Mouse (Mus musculus): Measurements from ENCODE around the gene Gm7579. TPM values are rescaled to one million over a fixed set of nuclear protein-coding genes. Genes with fewer than 3 reads are reported as not detected.
"Not testable (repeated sequence)": the region's sequence is repeated elsewhere in the genome, so short reads cannot be mapped to it uniquely, and the experiment has no call there.

Gene Gm7579
- polyA plus RNA-seq (2016; fragmentation: Nextera tagmentation; extraction: Ambion mirVana), result not detected in 2 replicates

DNA sequence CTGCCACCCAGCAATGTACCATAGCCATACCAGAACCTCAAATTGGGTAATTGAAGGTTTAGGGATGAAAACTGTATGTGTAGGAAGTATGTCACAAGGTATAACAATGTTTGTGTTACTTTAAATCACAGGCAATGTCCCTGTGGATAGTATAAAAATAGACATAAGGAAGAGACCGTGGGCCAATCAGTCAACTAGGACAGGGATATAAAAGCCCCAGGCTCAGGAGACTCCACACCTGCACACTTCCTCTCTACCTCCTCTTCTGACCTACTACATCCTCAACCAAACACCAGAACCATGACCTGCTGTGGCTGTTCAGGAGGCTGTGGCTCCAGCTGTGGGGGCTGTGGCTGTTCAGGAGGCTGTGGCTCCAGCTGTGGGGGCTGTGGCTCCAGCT lies at the start of gene Gm7579:
Gene Gm7579, plus strand, starts transcription at position 301 of the 400 bp plus-strand sequence.
- no peak within 1 kb of the TSS for H3K9ac ChIP-seq
- H3K9me3 ChIP-seq (replicated peaks), result no peaks in the 10 kb centered on the region
- no peaks in the 10 kb centered on the region for H3K36me3 ChIP-seq
- H3K27me3 ChIP-seq, result no peaks in the 10 kb centered on the region
- no peak within 1 kb of the TSS for H3K4me2 ChIP-seq (replicated peaks)
- no peaks in the 10 kb centered on the region for H3K4me1 ChIP-seq
- H3K4me3 ChIP-seq, result no peak within 1 kb of the TSS
- no peak for ATAC-seq (ENCODE audit: low FRiP score)
- H3K27ac ChIP-seq, result no peak within 1 kb of the TSS
- WGBS, result 80% methylated on average over 1 of the region's 1 CpGs

GRCm38 (mm10) chr7:142165639-142166038 lies 46.0 kb upstream of the Gm7579 start, which contains the start of gene Gm4553:
Gm4553 (minus strand) TSS chr7:142165739.
- H3K9me3 ChIP-seq (replicated peaks); H3K4me2 ChIP-seq (replicated peaks); H3K4me3 ChIP-seq; H3K27me3 ChIP-seq; H3K27ac ChIP-seq; H3K4me1 ChIP-seq; ATAC-seq (ENCODE audit: low FRiP score); H3K36me3 ChIP-seq; H3K9ac ChIP-seq: not testable (repeated sequence)

GRCm38 (mm10) chr7:142169836-142170235 lies 41.8 kb upstream of the Gm7579 start:
- WGBS, result 45% methylated on average over 3 of the region's 3 CpGs
- H3K4me2 ChIP-seq (replicated peaks), result no peak overlapping the region

DNA sequence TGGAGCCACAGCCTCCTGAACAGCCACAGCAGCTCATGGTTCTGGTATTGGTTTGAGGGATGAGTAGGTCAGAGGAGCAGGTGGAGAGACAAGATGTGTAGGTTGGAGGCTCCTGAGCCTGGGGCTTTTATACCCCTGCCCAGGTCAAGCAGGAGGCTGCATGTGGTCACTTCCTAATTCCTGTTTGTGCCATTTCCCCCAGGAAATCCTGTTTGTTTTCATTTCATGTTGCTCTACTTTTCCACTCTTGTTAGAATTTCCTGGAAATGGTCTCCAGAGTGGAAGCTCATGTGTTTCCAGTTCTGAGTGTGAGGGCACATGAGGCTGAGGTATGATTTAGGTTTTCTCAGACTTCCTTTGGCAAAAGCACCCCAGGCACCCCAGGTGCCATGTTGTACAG lies 35.8 kb upstream of the Gm7579 start, which contains the start of gene Krtap5-2:
Gene Krtap5-2, minus strand, starts transcription at position 101 of the 400 bp plus-strand sequence.
- not testable (repeated sequence) for H3K36me3 ChIP-seq; H3K4me2 ChIP-seq (replicated peaks); H3K4me1 ChIP-seq; H3K9me3 ChIP-seq (replicated peaks); ATAC-seq (ENCODE audit: low FRiP score); H3K27ac ChIP-seq; H3K4me3 ChIP-seq; H3K27me3 ChIP-seq; H3K9ac ChIP-seq

More at GRCm38 (mm10) chr7:142169836-142170235, 41.8 kb upstream of the Gm7579 start:
- Histone ChIP-seq H3K9ac (no peak overlapping the region), H3K9me3 (replicated peaks) (no peaks in the 10 kb centered on the region), H3K27me3 (no peaks in the 10 kb centered on the region), H3K27ac (no peak overlapping the region), H3K4me1 (no peaks in the 10 kb centered on the region), H3K4me3 (no peak overlapping the region), H3K36me3 (no peaks in the 10 kb centered on the region)
- ATAC-seq (ENCODE audit: low FRiP score), result no peak

- ATAC-seq (ENCODE audit: low FRiP score), result no peak
- Histone ChIP-seq H3K4me2 (replicated peaks) (no peak overlapping the region), H3K4me3 (no peak overlapping the region), H3K27ac (no peak overlapping the region), H3K36me3 (no peaks in the 10 kb centered on the region), H3K9ac (no peak overlapping the region), H3K4me1 (no peaks in the 10 kb centered on the region), H3K9me3 (replicated peaks) (no peaks in the 10 kb centered on the region), H3K27me3 (no peaks in the 10 kb centered on the region)
- WGBS, result 86% methylated on average over 1 of the region's 1 CpGs
These were observed 33.0 kb upstream of the Gm7579 start for GRCm38 (mm10) chr7:142178685-142179084.

DNA sequence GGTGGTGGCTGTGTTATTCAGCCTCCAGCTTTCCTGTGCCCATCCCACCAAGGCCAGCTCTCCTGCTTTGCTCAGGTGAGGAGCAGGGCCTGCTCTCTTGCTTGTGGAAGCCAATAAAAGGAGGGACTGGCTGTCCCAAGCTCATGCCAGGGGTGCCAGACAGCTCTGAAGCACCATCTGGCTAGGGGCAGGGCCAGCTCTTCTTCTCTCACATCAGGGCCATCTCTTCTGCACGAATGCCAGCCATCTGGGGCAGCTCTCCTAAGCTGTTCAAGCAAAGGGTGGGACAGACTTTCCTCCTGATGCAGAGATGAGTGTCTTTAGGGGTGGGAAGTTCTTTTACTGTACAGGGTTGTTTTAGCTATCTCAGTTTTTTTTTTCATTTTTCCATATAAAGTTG lies 30.6 kb upstream of the Gm7579 start:
- Histone ChIP-seq H3K9ac (no peak overlapping the region), H3K27ac (no peak overlapping the region), H3K36me3 (no peaks in the 10 kb centered on the region), H3K4me3 (no peak overlapping the region), H3K9me3 (replicated peaks) (no peaks in the 10 kb centered on the region), H3K27me3 (no peaks in the 10 kb centered on the region), H3K4me2 (replicated peaks) (no peak overlapping the region), H3K4me1 (no peaks in the 10 kb centered on the region)
- ATAC-seq (ENCODE audit: low FRiP score), result no peak
- 56% methylated on average over 1 of the region's 1 CpGs for WGBS

- ATAC-seq (ENCODE audit: low FRiP score), result no peak
- Histone ChIP-seq H3K9ac (no peak overlapping the region), H3K9me3 (replicated peaks) (no peaks in the 10 kb centered on the region), H3K4me1 (no peaks in the 10 kb centered on the region), H3K36me3 (no peaks in the 10 kb centered on the region), H3K4me3 (no peak overlapping the region), H3K27ac (no peak overlapping the region), H3K4me2 (replicated peaks) (no peak overlapping the region), H3K27me3 (0 out of 2 replicates have a peak, but pooled peaks cover 3% of the 10 kb centered on the region)
- WGBS, result 80% methylated on average over 2 of the region's 2 CpGs
These were observed 23.5 kb upstream of the Gm7579 start for GRCm38 (mm10) chr7:142188156-142188555.

DNA sequence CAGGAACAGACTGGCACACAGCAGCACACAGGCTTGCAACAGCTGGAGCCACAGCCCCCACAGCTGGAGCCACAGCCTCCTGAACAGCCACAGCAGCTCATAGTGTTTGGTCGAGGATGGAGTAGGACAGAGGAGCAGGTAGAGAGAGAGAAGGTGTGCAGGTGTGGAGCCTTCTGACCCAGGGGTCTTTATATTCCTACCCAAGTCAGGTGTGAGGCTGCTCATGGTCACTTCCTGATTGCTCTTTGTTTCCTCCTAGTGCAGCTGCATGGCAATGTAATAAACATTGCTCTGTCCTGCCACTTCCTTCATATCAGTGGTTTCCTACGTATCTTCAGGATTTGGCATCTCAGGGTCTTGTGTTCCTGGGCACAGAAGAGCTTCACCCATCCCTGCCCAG lies 21.4 kb upstream of the Gm7579 start, which contains the start of gene Gm10153:
Gene Gm10153, minus strand, starts transcription at position 101 of the 400 bp plus-strand sequence.
- Histone ChIP-seq H3K4me2 (replicated peaks) (no peak within 1 kb of the TSS), H3K36me3 (no peaks in the 10 kb centered on the region), H3K4me3 (no peak within 1 kb of the TSS), H3K27ac (no peak within 1 kb of the TSS), H3K9ac (no peak within 1 kb of the TSS), H3K4me1 (no peaks in the 10 kb centered on the region), H3K27me3 (0 out of 2 replicates have a peak, but pooled peaks cover 3% of the 10 kb centered on the region), H3K9me3 (replicated peaks) (no peaks in the 10 kb centered on the region)
- no peak for ATAC-seq (ENCODE audit: low FRiP score)
- 37% methylated on average over 2 of the region's 2 CpGs for WGBS

GRCm38 (mm10) chr7:142198748-142199147 lies 12.9 kb upstream of the Gm7579 start:
- no peak overlapping the region for H3K4me3 ChIP-seq
- H3K27me3 ChIP-seq, result peaks cover 3% of the 10 kb centered on the region; the same call in 1 of the 2 replicates
- H3K27ac ChIP-seq, result no peak overlapping the region
- 74% methylated on average over 2 of the region's 2 CpGs for WGBS
- no peak overlapping the region for H3K4me2 ChIP-seq (replicated peaks)
- no peaks in the 10 kb centered on the region for H3K9me3 ChIP-seq (replicated peaks)
- no peaks in the 10 kb centered on the region for H3K36me3 ChIP-seq
- H3K9ac ChIP-seq, result no peak overlapping the region
- H3K4me1 ChIP-seq, result no peaks in the 10 kb centered on the region
- ATAC-seq (ENCODE audit: low FRiP score), result no peak

GRCm38 (mm10) chr7:142201064-142201463 lies 10.6 kb upstream of the Gm7579 start, which contains the start of gene Krtap5-3:
Krtap5-3 (plus strand) TSS chr7:142201364.
- 72% methylated on average over 1 of the region's 1 CpGs for WGBS
- no peak for ATAC-seq (ENCODE audit: low FRiP score)
- Histone ChIP-seq H3K4me2 (replicated peaks) (no peak within 1 kb of the TSS), H3K27me3 (peaks cover 3% of the 10 kb centered on the region; the same call in 1 of the 2 replicates), H3K27ac (no peak within 1 kb of the TSS), H3K4me3 (no peak within 1 kb of the TSS), H3K4me1 (no peaks in the 10 kb centered on the region), H3K9me3 (replicated peaks) (no peaks in the 10 kb centered on the region), H3K36me3 (no peaks in the 10 kb centered on the region), H3K9ac (no peak within 1 kb of the TSS)

DNA sequence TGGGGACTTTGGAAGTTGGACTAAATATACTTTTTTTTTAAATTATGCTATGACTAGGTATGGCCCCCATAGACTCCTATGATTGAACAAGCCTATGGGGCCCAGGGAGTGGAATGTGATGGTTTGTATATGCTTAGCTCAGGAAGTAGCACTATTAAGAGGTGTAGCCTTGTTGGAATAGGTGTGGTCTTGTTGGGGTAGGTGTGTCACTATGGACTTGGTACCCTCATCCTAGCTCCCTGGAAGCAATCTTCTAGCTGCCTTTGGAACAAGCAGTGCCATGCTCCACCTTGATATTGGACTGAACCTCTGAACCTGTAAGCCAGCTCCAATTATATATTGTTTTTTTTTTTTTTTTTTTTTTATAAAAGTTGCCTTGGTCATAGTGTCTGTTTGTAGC lies 6.2 kb upstream of the Gm7579 start:
- Histone ChIP-seq H3K9me3 (replicated peaks) (no peaks in the 10 kb centered on the region), H3K9ac (no peak overlapping the region), H3K27ac (no peak overlapping the region), H3K4me2 (replicated peaks) (no peak overlapping the region), H3K4me3 (no peak overlapping the region), H3K36me3 (no peaks in the 10 kb centered on the region), H3K27me3 (peaks cover 3% of the 10 kb centered on the region; the same call in 1 of the 2 replicates), H3K4me1 (no peaks in the 10 kb centered on the region)
- no peak for ATAC-seq (ENCODE audit: low FRiP score)

GRCm38 (mm10) chr7:142206891-142207290 lies 4.8 kb upstream of the Gm7579 start:
- H3K9me3 ChIP-seq (replicated peaks); H3K9ac ChIP-seq; H3K27me3 ChIP-seq; H3K4me2 ChIP-seq (replicated peaks); H3K4me1 ChIP-seq; H3K27ac ChIP-seq; ATAC-seq (ENCODE audit: low FRiP score); H3K36me3 ChIP-seq; H3K4me3 ChIP-seq: not testable (repeated sequence)
- WGBS, result 75% methylated on average over 5 of the region's 5 CpGs

GRCm38 (mm10) chr7:142212136-142212535 lies 477 bp downstream of the Gm7579 start:
- not testable (repeated sequence) for H3K27me3 ChIP-seq; H3K4me3 ChIP-seq; H3K4me2 ChIP-seq (replicated peaks); H3K9ac ChIP-seq; H3K9me3 ChIP-seq (replicated peaks); H3K27ac ChIP-seq; ATAC-seq (ENCODE audit: low FRiP score); H3K36me3 ChIP-seq; H3K4me1 ChIP-seq
- 57% methylated on average over 1 of the region's 1 CpGs for WGBS

All from hindbrain, embryonic 12.5 days (tissue).